Mouse (Mus musculus) spleen, postnatal 14 days (tissue): ENCODE data around the gene Armh3.
"Not testable (repeated sequence)": the region's sequence is repeated elsewhere in the genome, so short reads cannot be mapped to it uniquely, and the experiment has no call there.

Experiments used
- DNase-seq, 2 experiments: peaks; one replicate each; pipeline ENCODE4 v3.0.0; 2021 to 2022; ENCODE audit warnings: low spot score in 2 of 2

Gene Armh3

DNA sequence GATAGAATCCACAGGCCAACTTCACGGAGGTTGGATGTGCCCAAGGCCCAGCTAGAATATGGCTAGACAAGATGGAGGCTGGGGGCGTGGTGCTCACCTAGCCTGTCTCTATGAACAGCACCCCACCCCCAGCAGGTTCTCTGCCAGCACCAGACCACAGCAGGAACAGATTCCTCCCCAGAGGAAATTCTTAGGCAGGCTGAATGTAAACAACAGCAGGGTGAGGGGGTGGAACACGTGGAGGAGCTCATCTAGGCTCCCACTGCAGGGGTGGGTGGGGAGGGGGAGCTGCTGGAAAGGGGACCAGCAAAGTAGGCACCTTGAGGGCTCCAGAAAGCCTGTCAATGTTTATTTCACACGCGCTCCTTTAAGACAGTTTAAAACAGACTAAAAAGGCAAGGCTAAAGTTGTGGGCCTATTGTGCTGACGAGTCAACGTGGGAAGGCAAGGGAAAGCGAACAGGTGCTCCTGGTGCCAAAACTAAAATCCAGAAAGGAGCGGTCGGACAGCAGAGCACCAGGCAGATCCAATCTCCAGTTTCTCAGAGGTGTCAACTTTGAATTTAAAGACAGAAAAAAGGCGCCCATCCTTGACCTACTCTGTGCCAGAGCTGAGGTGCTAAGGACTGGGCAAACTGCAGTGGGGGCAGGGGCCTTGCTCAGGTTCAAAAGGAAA, 180.3 kb downstream of the Armh3 start:
- DNase-seq: no peak

- no peak for DNase-seq
These were observed 181.6 kb downstream of the Armh3 start for GRCm38 (mm10) chr19:45816727-45817126.

DNA sequence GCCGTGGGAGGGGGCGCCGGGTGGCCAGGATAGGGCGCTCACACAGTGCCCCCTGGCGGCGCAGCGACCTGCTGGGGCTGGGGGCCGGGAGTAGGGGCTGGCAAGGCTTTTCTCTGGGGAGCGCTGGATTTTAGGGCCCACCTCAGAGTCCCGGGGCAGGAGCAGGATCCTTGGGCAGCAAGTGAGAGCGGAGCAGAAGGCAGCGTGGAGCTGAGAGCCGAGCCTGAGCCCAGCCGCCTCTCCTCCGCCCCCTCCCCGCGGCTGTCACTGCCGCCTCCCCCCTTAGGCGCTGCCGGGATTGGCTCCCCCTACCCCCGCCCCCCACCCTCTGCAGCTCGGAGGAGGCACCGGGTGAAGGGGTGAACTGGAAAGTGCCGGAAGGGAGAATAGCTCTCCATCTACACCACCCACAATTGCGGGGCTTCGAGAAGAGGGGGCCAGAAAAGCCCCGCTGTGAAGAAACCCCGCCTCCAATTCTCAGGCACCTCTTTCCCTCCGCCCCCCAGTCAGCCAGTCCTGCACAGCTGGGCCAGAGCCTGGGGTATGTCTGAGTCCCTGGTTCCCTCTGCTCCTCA, 182.4 kb downstream of the Armh3 start, which contains the start of gene Kcnip2:
Gene Kcnip2 (minus strand): TSS at position 231 of the 575 bp plus-strand sequence.
- DNase-seq: no peak

DNA sequence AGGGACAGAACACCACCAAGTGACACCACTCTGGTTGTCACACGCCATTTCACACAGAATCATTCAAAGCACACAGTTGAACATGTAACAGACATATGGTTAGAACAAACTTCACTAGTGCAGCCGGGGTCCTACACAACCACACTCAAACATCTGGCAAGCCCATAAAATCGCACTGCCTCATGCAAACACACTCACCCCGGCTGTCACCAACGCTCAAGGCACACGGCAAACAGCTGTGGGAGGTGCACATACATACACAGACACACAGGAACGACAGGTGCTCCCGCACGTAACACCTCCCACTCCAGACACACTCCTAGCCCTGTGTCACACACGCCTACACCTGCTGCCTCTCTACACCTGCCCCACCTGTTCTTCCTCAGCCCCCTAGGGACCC, 183.1 kb downstream of the Armh3 start:
- DNase-seq: no peak

- DNase-seq: no peak
These were observed 184.5 kb downstream of the Armh3 start for GRCm38 (mm10) chr19:45813801-45814200.

GRCm38 (mm10) chr19:45813263-45813662, 185.0 kb downstream of the Armh3 start:
- peak; percentile 62 to 81 for DNase-seq

DNA sequence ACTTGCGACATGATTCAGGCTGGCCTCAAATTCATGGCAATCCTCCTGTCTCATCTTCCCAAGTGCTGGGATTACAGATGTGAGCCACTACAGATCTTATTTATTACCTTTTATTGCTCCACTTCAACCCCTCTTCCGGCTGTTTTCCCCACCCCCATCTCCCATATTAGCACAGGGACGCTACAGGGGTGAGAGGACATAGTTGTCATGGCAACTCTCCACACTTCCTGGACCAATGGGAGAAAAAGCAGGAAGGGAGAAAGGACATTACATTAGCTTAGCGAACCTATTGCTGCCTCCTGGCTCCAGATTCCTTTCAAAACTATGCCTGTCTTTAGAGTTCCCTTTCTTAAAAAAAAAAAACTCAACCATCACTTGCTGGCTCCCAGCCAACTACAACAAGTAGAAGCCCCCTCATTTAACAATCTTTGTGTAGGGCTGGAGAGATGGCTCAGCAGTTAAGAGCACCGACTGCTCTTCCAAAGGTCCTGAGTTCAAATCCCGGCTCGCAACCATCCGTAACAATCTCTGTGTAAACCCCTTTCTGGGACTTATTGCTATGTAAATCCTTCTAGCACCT, 185.5 kb downstream of the Armh3 start:
- DNase-seq: no peak

- peak; percentile 45 to 53 for DNase-seq
These were observed 186.2 kb downstream of the Armh3 start for GRCm38 (mm10) chr19:45812115-45812514.

GRCm38 (mm10) chr19:45811028-45811674, 187.1 kb downstream of the Armh3 start:
- DNase-seq: no peak

- DNase-seq: no peak
These were observed 190.6 kb downstream of the Armh3 start for GRCm38 (mm10) chr19:45807732-45808131.

DNA sequence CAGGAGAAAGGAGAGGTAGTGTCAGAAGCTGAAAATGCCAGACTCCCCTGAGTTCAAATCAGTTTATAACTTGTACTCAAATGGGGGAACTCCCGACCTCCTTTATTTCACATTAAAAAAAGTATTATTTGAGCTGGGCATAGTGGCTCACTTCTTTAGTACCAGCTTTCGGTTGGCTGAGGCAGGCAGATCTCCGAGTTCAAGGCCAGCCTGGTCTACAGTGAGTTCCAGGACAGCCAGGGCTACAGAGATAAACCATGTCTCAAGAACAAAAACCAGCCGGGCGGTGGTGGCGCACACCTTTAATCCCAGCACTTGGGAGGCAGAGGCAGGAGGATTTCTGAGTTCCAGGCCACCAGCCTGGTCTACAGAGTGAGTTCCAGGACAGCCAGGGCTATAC, 192.5 kb downstream of the Armh3 start:
- not testable (repeated sequence) for DNase-seq

- peak in 1 of 2 experiments; percentile 30 for DNase-seq
These were observed 193.5 kb downstream of the Armh3 start for GRCm38 (mm10) chr19:45804593-45805368.

- no peak for DNase-seq
These were observed 194.9 kb downstream of the Armh3 start for GRCm38 (mm10) chr19:45803408-45803807.

- DNase-seq: no peak
These were observed 195.6 kb downstream of the Armh3 start for GRCm38 (mm10) chr19:45802702-45803101.

GRCm38 (mm10) chr19:45796879-45797278, 201.4 kb downstream of the Armh3 start:
- no peak for DNase-seq

DNA sequence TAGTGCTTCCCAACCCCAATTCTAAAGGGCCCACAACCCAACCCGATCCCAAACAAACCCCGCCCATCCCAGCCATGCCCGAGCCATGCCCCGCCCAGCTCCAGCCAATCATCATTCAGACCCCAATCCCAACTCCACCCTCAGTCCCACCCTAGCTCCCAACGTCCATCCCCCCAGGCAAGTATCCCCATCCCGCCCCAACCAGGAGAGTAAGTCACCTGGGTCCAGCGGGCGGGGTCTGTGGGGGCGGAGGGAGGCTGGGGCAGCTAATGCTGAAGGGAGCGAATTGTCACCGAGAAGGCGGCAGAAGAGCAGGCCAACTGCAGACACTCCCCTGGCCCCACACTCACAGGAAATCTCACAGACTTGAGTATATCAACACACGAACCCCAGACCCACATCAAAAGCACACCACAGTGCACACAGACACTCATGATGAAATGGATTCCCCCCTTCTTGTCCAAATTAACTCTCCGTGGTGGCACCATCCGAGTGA, 202.2 kb downstream of the Armh3 start:
- no peak for DNase-seq

DNA sequence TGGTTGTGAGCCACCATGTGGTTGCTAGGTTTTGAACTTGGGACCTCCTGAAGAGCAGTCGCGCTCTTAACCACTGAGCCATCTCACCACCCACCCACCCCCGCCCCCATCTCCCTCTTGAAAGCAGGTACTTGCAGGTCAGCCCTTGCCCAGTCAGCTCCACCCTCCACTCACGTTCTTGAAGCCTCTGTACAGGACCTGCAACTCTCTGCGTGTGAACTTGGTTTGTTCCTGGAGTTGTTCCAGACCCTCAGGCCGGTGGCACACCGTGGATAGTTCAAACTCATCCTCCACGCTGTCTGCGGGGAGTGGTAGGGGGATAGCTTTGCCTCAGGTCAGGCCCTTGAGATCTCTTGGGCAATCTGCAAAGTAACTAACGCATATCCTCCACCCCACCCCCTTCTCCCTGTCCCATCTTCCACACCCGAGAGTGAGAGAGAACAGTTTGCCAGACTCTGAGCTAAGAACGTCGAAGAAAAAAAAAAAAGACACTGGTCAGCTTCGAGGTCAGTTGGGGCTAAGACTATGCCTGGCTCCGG, 202.8 kb downstream of the Armh3 start:
- DNase-seq: no peak

- DNase-seq: no peak
These were observed 203.6 kb downstream of the Armh3 start for GRCm38 (mm10) chr19:45794718-45795117.

- DNase-seq: no peak
These were observed 205.9 kb downstream of the Armh3 start for GRCm38 (mm10) chr19:45792404-45792803.

DNA sequence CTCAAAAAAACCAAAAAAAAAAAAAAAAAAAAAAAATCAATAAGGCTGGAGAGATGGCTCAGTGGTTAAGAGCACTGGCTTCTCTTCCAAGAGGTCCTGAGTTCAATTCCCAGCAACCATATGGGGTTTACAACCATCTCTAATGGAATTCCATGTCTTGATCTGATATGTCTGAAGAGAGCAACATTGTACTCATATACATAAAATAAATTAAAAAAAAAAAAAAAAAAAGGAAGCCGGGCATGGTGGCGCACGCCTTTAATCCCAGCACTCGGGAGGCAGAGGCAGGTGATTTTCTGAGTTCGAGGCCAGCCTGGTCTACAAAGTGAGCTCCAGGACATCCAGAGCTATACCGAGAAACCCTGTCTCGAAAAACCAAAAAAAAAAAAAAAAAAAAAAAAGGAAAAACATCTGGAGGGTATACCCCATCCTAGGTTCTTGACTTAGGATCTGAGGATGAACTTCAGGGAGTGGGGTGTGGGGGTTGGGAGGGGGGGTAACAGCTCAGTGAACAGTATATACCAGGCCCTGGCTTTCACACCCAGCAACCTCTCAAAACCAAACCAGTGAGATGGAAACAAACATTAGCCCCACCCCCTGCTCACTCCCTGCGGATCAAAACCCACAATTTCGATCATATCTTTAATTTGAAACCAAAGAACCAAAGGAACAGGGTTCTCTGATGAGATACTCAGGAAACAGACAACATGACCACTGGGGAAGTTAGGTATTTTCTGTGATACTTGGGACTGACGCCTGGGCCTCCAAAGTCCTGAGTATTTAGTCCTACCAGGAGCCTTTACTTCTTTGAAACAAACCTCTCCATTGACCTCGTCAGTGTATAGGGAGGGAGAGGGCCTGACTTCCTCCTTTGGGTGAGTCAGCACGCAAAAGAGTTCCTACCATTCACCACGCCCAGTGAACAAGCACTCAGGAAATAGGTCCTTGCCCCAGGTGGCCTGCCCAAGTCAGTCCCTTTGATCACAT, 208.1 kb downstream of the Armh3 start:
- DNase-seq: no peak
